Mouse (Mus musculus): Measurements from ENCODE around the gene Cacna1g. TPM values are rescaled to one million over a fixed set of nuclear protein-coding genes. Genes with fewer than 3 reads are reported as not detected.

The Cacna1g gene
- total and polyA plus RNA-seq, 2 experiments from 2014 or later = 13.2 to 94.6 TPM

GRCm38 (mm10) chr11:94425656-94426055 is 48.3 kb downstream of the Cacna1g start:
- no peak for ATAC-seq (ENCODE audit: low FRiP score)
- WGBS = 77% methylated on average over 14 of the region's 14 CpGs
- no peak for DNase-seq (ENCODE audit: low spot score)
- Histone ChIP-seq H3K4me2 (ENCODE audit: low read depth, low read length, poor library complexity, severe bottlenecking) (no peak overlapping the region), H3K4me1 (ENCODE audit: insufficient read depth, low read length) (peaks cover 3% of the 10 kb centered on the region; the same call in 1 of the 2 replicates), H3K27ac (ENCODE audit: low read depth, low read length) (no peak overlapping the region), H3K36me3 (ENCODE audit: insufficient read depth, low read length) (peaks cover 28% of the 10 kb centered on the region), H3K9me3 (ENCODE audit: low read length) (no peaks in the 10 kb centered on the region), H3K4me3 (ENCODE audit: low read depth, low read length) (no peak overlapping the region), H3K9ac (replicated peaks; ENCODE audit: low read length, poor library complexity, severe bottlenecking) (no peak overlapping the region), H3K27me3 (ENCODE audit: insufficient read depth, low read length) (no peaks in the 10 kb centered on the region)
- no peak for TF ChIP-seq CTCF (IDR thresholded peaks at IDR 0.05)

GRCm38 (mm10) chr11:94425215-94425614 is 48.8 kb downstream of the Cacna1g start:
- Histone ChIP-seq H3K36me3 (ENCODE audit: insufficient read depth, low read length) (peaks cover 27% of the 10 kb centered on the region), H3K27me3 (ENCODE audit: insufficient read depth, low read length) (no peaks in the 10 kb centered on the region), H3K9me3 (ENCODE audit: low read length) (no peaks in the 10 kb centered on the region), H3K4me1 (ENCODE audit: insufficient read depth, low read length) (peaks cover 3% of the 10 kb centered on the region; the same call in 1 of the 2 replicates), H3K9ac (replicated peaks; ENCODE audit: low read length, poor library complexity, severe bottlenecking) (no peak overlapping the region), H3K4me2 (ENCODE audit: low read depth, low read length, poor library complexity, severe bottlenecking) (no peak overlapping the region), H3K4me3 (ENCODE audit: low read depth, low read length) (no peak overlapping the region), H3K27ac (ENCODE audit: low read depth, low read length) (no peak overlapping the region)
- DNase-seq (ENCODE audit: low spot score) (no peak), ATAC-seq (ENCODE audit: low FRiP score) (no peak)
- 61% methylated on average over 5 of the region's 5 CpGs for WGBS
- TF ChIP-seq CTCF (IDR thresholded peaks at IDR 0.05) = no peak

GRCm38 (mm10) chr11:94424380-94424779 is 49.6 kb downstream of the Cacna1g start:
- H3K9ac ChIP-seq (replicated peaks; ENCODE audit: low read length, poor library complexity, severe bottlenecking) = no peak overlapping the region
- WGBS = 60% methylated on average over 15 of the region's 15 CpGs
- DNase-seq (ENCODE audit: low spot score) (no peak), ATAC-seq (ENCODE audit: low FRiP score) (no peak)
- peaks cover 24% of the 10 kb centered on the region for H3K36me3 ChIP-seq (ENCODE audit: insufficient read depth, low read length)
- no peaks in the 10 kb centered on the region for H3K27me3 ChIP-seq (ENCODE audit: insufficient read depth, low read length)
- H3K27ac ChIP-seq (ENCODE audit: low read depth, low read length) = no peak overlapping the region
- no peaks in the 10 kb centered on the region for H3K9me3 ChIP-seq (ENCODE audit: low read length)
- TF ChIP-seq CTCF (IDR thresholded peaks at IDR 0.05) = no peak
- H3K4me2 ChIP-seq (ENCODE audit: low read depth, low read length, poor library complexity, severe bottlenecking) = no peak overlapping the region
- H3K4me1 ChIP-seq (ENCODE audit: insufficient read depth, low read length) = peaks cover 3% of the 10 kb centered on the region; the same call in 1 of the 2 replicates
- H3K4me3 ChIP-seq (ENCODE audit: low read depth, low read length) = no peak overlapping the region

- TF ChIP-seq CTCF (IDR thresholded peaks at IDR 0.05) = no peak
- 68% methylated on average over 5 of the region's 5 CpGs for WGBS
- Histone ChIP-seq H3K27ac (ENCODE audit: low read depth, low read length) (no peak overlapping the region), H3K9ac (replicated peaks; ENCODE audit: low read length, poor library complexity, severe bottlenecking) (no peak overlapping the region), H3K9me3 (ENCODE audit: low read length) (no peaks in the 10 kb centered on the region), H3K4me1 (ENCODE audit: insufficient read depth, low read length) (peaks cover 3% of the 10 kb centered on the region; the same call in 1 of the 2 replicates), H3K36me3 (ENCODE audit: insufficient read depth, low read length) (peaks cover 24% of the 10 kb centered on the region), H3K4me2 (ENCODE audit: low read depth, low read length, poor library complexity, severe bottlenecking) (no peak overlapping the region), H3K4me3 (ENCODE audit: low read depth, low read length) (no peak overlapping the region), H3K27me3 (ENCODE audit: insufficient read depth, low read length) (no peaks in the 10 kb centered on the region)
- ATAC-seq (ENCODE audit: low FRiP score) = no peak
- peak; percentile 69 for DNase-seq (ENCODE audit: low spot score)
Observed at GRCm38 (mm10) chr11:94423855-94424254, 50.1 kb downstream of the Cacna1g start.

- ATAC-seq (ENCODE audit: low FRiP score) = no peak
- Histone ChIP-seq H3K27ac (ENCODE audit: low read depth, low read length) (no peak overlapping the region), H3K9me3 (ENCODE audit: low read length) (no peaks in the 10 kb centered on the region), H3K9ac (replicated peaks; ENCODE audit: low read length, poor library complexity, severe bottlenecking) (no peak overlapping the region), H3K4me3 (ENCODE audit: low read depth, low read length) (no peak overlapping the region), H3K4me2 (ENCODE audit: low read depth, low read length, poor library complexity, severe bottlenecking) (no peak overlapping the region), H3K36me3 (ENCODE audit: insufficient read depth, low read length) (peaks cover 40% of the 10 kb centered on the region), H3K4me1 (ENCODE audit: insufficient read depth, low read length) (0 out of 2 replicates have a peak, but pooled peaks cover 3% of the 10 kb centered on the region), H3K27me3 (ENCODE audit: insufficient read depth, low read length) (no peaks in the 10 kb centered on the region)
- DNase-seq (ENCODE audit: low spot score) = no peak
- WGBS = 68% methylated on average over 6 of the region's 6 CpGs
- no peak for TF ChIP-seq CTCF (IDR thresholded peaks at IDR 0.05)
Observed at GRCm38 (mm10) chr11:94420991-94421390, 53.0 kb downstream of the Cacna1g start.

GRCm38 (mm10) chr11:94420325-94420724 is 53.7 kb downstream of the Cacna1g start:
- 33% methylated on average over 7 of the region's 7 CpGs for WGBS
- H3K9me3 ChIP-seq (ENCODE audit: low read length) = no peaks in the 10 kb centered on the region
- no peak for ATAC-seq (ENCODE audit: low FRiP score)
- no peak overlapping the region for H3K4me3 ChIP-seq (ENCODE audit: low read depth, low read length)
- no peak overlapping the region for H3K4me2 ChIP-seq (ENCODE audit: low read depth, low read length, poor library complexity, severe bottlenecking)
- DNase-seq (ENCODE audit: low spot score) = peak; percentile 69
- peaks cover 46% of the 10 kb centered on the region for H3K36me3 ChIP-seq (ENCODE audit: insufficient read depth, low read length)
- no peaks in the 10 kb centered on the region for H3K27me3 ChIP-seq (ENCODE audit: insufficient read depth, low read length)
- H3K9ac ChIP-seq (replicated peaks; ENCODE audit: low read length, poor library complexity, severe bottlenecking) = 0 out of 2 replicates have a peak overlapping the region, but pooled peaks have one; percentile 8
- 0 out of 2 replicates have a peak, but pooled peaks cover 3% of the 10 kb centered on the region for H3K4me1 ChIP-seq (ENCODE audit: insufficient read depth, low read length)
- H3K27ac ChIP-seq (ENCODE audit: low read depth, low read length) = peak overlapping the region; percentile 26; the same call in 1 of the 2 replicates
- TF ChIP-seq CTCF (IDR thresholded peaks at IDR 0.05) = peak; percentile 78

Measured in midbrain, postnatal 0 days (tissue).